Mouse (Mus musculus) forebrain, postnatal 0 days (tissue): ENCODE measurements around the gene Stx8. TPM values are rescaled to one million over a fixed set of nuclear protein-coding genes. Genes with fewer than 3 reads are reported as not detected.
A peak's percentile ranks its signal among the peaks of the same experiment; 100 is the strongest.

ENCODE experiments used
- ATAC-seq: fragments of 200-750 bp; cut with Nextera tagmentation; 2 replicates; pipeline ENCODE4 v1.8.0; 2017; ENCODE audit warnings: mild to moderate bottlenecking, moderate library complexity
- DNase-seq: peaks from one replicate; pipeline ENCODE4 v3.0.0-alpha.2; 2015
- H3K27ac ChIP-seq: fragments of 300-500 bp; sonication (generic); 2 replicates; pipeline ENCODE4 v1.5.1; 2014; ENCODE audit warnings: low read depth, mild to moderate bottlenecking, antibody characterized with exemption, low read length, moderate library complexity, mixed read lengths
- H3K27me3 ChIP-seq: fragments of 300-500 bp; sonication (generic); 2 replicates; pipeline ENCODE4 v1.6.1; 2014; ENCODE audit warnings: mild to moderate bottlenecking, low read length, mixed read lengths; ENCODE audit not compliant: insufficient read depth
- H3K36me3 ChIP-seq: fragments of 300-500 bp; sonication (generic); 2 replicates; pipeline ENCODE4 v1.6.1; 2014; ENCODE audit warnings: mild to moderate bottlenecking, moderate library complexity; ENCODE audit not compliant: insufficient read depth
- H3K4me1 ChIP-seq: fragments of 300-500 bp; sonication (generic); 2 replicates; pipeline ENCODE4 v1.6.1; 2014; ENCODE audit warnings: antibody characterized with exemption; ENCODE audit not compliant: insufficient read depth
- H3K4me2 ChIP-seq: fragments of 300-500 bp; sonication (generic); 2 replicates; pipeline ENCODE4 v1.6.1; 2014; ENCODE audit warnings: low read depth, mild to moderate bottlenecking, moderate library complexity
- H3K4me3 ChIP-seq: fragments of 300-500 bp; sonication (generic); 2 replicates; pipeline ENCODE4 v1.5.1; 2014; ENCODE audit warnings: low read depth, low read length, mixed read lengths
- H3K9ac ChIP-seq: fragments of 300-500 bp; sonication (generic); 2 replicates; pipeline ENCODE4 v1.6.1; 2014; ENCODE audit warnings: mild to moderate bottlenecking
- H3K9me3 ChIP-seq: fragments of 300-500 bp; sonication (generic); 2 replicates; pipeline ENCODE4 v1.6.1; 2016; ENCODE audit warnings: low read length
- CTCF ChIP-seq: sonication (generic); IDR thresholded peaks from 2 replicates; pipeline ENCODE4 v1.5.1; 2016; ENCODE audit warnings: antibody characterized with exemption, control low read depth, low read depth
- WGBS: fragments of 180-500 bp; shearing (Covaris S2); extraction: QIAGEN DNeasy Blood & Tissue Kit; methylation state at CpG from one replicate; pipeline ENCODE4 v1.1.7; 2014; 5-methylcytosine and 5-hydroxymethylcytosine counted together
- polyA plus RNA-seq: library from polyadenylated mRNA; unstranded; fragments of >200 nt; fragmentation: Nextera tagmentation; extraction: Ambion mirVana; gene quantifications from 2 replicates; pipeline ENCODE4 v1.2.1, GENCODE M21; 2015
- total RNA-seq: library from RNA; depleted of rRNA; stranded (reverse); fragments of >200 nt; gene quantifications from 2 replicates; pipeline ENCODE4 v1.2.3, GENCODE M21; 2014

The Stx8 gene
- total and polyA plus RNA-seq, 2 experiments from 2014 or later = 11.1 to 67.8 TPM

DNA sequence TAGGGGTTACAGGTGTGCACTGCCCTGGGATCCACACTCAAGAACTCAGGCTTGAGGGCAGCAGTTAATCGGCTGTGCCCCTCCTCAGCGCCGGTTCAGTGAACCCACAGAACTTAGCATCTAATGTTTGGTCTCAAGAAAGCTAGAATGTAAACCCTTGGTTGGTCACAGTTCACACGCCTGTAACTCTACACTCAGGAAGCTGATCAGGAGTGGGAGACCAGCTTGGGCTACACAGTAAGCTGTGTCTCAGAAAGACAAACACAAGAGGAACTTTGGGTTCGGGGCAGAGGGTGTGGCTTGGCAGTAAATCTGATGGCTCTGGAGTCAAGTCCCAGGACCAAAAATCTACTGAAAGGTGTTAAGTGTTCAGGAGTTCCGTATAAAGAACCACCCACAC lies 17.6 kb downstream of the Stx8 start:
- DNase-seq = no peak
- no peak for TF ChIP-seq CTCF
- Histone ChIP-seq H3K36me3 (0 out of 2 replicates have a peak, but pooled peaks cover 6% of the 10 kb centered on the region), H3K4me1 (no peaks in the 10 kb centered on the region), H3K9ac (no peak overlapping the region), H3K27ac (no peak overlapping the region), H3K27me3 (no peaks in the 10 kb centered on the region), H3K9me3 (no peaks in the 10 kb centered on the region), H3K4me3 (no peak overlapping the region), H3K4me2 (no peak overlapping the region)
- ATAC-seq = no peak
- WGBS = 93% methylated on average over 6 of the region's 6 CpGs

DNA sequence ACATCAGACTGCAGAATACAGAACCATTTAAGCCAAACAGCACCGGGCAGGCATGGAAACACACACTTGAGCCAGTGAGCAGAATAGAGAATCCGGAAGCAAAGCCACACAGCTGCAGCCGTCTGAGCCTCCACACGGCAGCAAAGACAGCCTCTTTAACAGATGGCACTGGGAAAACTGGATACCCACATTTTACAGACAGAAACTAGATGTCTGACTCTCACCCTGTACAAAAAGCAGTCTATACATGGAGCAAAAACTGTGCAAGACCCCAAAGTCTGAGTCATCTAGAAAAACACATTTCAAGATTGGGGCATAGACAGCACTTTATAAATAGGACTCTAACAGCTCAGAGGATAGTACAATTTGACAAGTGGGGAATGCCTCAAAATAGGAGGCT lies 25.2 kb downstream of the Stx8 start:
- H3K27me3 ChIP-seq = no peaks in the 10 kb centered on the region
- no peaks in the 10 kb centered on the region for H3K9me3 ChIP-seq
- DNase-seq = peak; percentile 38
- TF ChIP-seq CTCF = no peak
- whole genome bisulfite sequencing = 60% methylated on average over 4 of the region's 4 CpGs
- ATAC-seq = peak; percentile 54
- no peak overlapping the region for H3K4me2 ChIP-seq
- no peak overlapping the region; the same call in 1 of the 2 replicates for H3K27ac ChIP-seq
- H3K4me1 ChIP-seq = no peaks in the 10 kb centered on the region
- H3K36me3 ChIP-seq = 0 out of 2 replicates have a peak, but pooled peaks cover 4% of the 10 kb centered on the region
- H3K4me3 ChIP-seq = no peak overlapping the region
- H3K9ac ChIP-seq = no peak overlapping the region

DNA sequence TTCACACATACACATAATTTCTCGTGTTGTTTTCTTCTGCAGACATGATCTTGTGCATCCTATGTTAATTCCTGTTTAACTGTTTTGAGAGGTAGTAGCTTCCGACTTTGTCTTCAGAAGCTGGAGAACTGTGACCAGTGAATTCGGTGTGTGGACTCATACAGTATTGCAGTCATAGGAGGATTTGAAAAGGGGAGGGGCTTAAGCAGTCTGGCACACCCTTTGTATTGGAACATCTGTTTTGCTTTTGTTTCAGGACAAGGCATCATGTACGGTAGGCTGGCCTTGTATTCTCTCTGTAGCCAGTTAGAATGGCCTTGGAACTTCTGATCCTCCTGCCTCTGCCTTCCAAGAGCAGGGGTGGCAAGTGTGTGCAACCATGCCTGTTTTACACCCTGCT lies 30.0 kb downstream of the Stx8 start:
- H3K27me3 ChIP-seq = no peaks in the 10 kb centered on the region
- no peaks in the 10 kb centered on the region for H3K36me3 ChIP-seq
- H3K4me3 ChIP-seq = no peak overlapping the region
- no peak overlapping the region for H3K4me2 ChIP-seq
- TF ChIP-seq CTCF = no peak
- DNase-seq (no peak), ATAC-seq (no peak)
- H3K9ac ChIP-seq = no peak overlapping the region
- H3K27ac ChIP-seq = no peak overlapping the region
- H3K4me1 ChIP-seq = no peaks in the 10 kb centered on the region
- WGBS = 64% methylated on average over 4 of the region's 4 CpGs
- H3K9me3 ChIP-seq = no peaks in the 10 kb centered on the region

DNA sequence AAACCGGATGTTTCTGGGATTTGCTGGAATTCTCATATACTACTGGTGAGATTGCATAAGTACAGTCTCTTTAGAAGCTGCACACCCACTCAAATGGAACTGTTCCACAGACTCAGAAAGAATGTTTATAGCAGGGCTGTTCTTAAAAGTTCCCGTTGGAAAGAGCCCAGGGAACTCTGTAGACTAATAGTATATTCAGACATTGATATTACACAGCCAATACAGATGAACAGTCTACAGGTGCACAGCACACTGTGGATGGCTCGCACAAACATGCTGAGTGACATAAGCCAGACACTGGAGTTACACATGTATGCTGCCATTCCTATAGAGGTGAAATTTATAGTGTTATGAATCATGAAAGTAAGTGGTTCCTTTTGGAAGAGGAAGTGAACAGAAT lies 32.9 kb downstream of the Stx8 start:
- Histone ChIP-seq H3K4me3 (no peak overlapping the region), H3K4me2 (no peak overlapping the region), H3K4me1 (no peaks in the 10 kb centered on the region), H3K9ac (no peak overlapping the region), H3K36me3 (no peaks in the 10 kb centered on the region), H3K27me3 (no peaks in the 10 kb centered on the region), H3K9me3 (no peaks in the 10 kb centered on the region), H3K27ac (no peak overlapping the region)
- WGBS = 92% methylated on average over 3 of the region's 3 CpGs
- no peak for TF ChIP-seq CTCF
- ATAC-seq (no peak), DNase-seq (no peak)

DNA sequence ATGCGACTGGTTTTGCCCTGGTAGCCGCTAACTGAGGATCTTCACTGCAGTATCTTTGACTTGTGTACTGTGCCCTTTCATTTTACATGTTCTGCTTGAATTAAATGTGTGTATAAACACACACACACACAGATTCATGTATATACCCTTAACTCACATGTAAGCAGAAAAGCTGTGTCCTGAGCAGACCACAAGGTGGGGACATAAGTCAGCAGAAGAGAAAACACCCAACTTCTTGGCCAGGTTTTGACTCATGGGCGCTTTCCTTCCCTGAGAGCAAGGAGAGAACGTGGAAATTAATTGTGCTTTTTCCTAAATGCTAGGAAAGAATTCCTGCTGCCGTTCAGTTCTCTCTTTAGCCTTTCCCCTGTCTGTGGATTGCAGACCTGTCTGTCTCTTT lies 33.6 kb downstream of the Stx8 start:
- WGBS = 69% methylated on average over 5 of the region's 5 CpGs
- H3K27me3 ChIP-seq = no peaks in the 10 kb centered on the region
- no peaks in the 10 kb centered on the region for H3K36me3 ChIP-seq
- H3K9me3 ChIP-seq = no peaks in the 10 kb centered on the region
- H3K4me1 ChIP-seq = no peaks in the 10 kb centered on the region
- H3K9ac ChIP-seq = no peak overlapping the region
- H3K4me2 ChIP-seq = no peak overlapping the region
- peak; percentile 56 for TF ChIP-seq CTCF
- ATAC-seq = no peak
- H3K4me3 ChIP-seq = no peak overlapping the region
- DNase-seq = peak; percentile 45
- no peak overlapping the region for H3K27ac ChIP-seq

DNA sequence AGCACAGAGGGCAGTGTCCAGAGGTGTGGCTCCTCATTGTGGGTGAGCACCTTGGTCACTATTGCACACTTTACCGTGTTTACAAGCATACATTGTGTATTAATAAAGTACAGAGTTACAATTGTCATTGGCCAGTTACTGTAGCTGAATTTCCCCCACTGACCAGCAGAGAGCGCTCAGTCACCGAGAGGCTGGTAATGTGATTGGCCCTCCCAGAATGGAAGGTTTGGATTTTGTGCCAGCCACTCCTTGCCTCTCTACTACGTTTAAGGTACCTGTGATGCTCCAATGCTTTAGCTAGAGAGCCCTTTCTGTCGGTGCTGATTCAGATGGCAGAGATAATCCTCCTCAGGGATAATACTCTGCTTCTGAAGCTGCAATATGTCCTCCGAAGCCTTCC lies 38.2 kb downstream of the Stx8 start:
- Histone ChIP-seq H3K4me2 (no peak overlapping the region), H3K27ac (no peak overlapping the region), H3K36me3 (no peaks in the 10 kb centered on the region), H3K27me3 (no peaks in the 10 kb centered on the region), H3K9ac (no peak overlapping the region), H3K4me1 (no peaks in the 10 kb centered on the region), H3K9me3 (no peaks in the 10 kb centered on the region), H3K4me3 (no peak overlapping the region)
- peak; percentile 95 for TF ChIP-seq CTCF
- peak; percentile 77; the same call in 1 of the 2 replicates for ATAC-seq
- 17% methylated on average over 6 of the region's 6 CpGs for WGBS
- DNase-seq = peak; percentile 83

DNA sequence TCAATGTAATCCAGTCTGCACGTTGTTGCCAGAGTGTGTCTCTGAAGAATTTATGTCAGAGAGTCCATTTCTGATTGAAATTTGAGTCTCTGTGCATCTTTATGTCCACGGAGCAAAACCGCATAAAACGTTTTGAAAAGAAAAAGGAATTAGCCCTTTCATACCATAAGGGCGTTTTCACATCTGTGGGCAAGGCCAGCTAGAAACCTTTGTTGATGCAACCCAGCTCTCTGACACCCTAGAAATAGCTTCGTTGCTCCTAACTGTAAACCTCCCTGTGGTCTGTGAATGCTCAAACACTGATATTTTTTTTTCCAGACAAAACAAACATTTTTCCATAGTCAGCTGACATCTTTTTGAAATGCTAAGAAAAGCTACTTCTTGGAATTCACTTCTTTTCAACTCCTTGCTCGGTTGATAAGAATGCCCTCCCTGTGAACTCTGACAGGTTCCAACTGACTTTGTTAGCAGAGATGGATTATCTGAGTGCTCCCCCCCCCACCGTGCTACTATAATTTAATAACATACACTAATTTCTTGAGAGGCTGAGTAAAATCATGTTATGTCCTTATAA lies 40.3 kb downstream of the Stx8 start:
- ATAC-seq = no peak; the same call in 1 of the 2 replicates
- no peak for TF ChIP-seq CTCF
- DNase-seq = no peak
- Histone ChIP-seq H3K27me3 (no peaks in the 10 kb centered on the region), H3K4me2 (no peak overlapping the region), H3K27ac (no peak overlapping the region), H3K36me3 (no peaks in the 10 kb centered on the region), H3K9me3 (no peaks in the 10 kb centered on the region), H3K4me3 (no peak overlapping the region), H3K4me1 (no peaks in the 10 kb centered on the region), H3K9ac (no peak overlapping the region)
- WGBS = 30% methylated on average over 8 of the region's 8 CpGs
